In genomic region chr12:108489076-108489475, GRCm38 (mm10) we compare ENCODE assay signal across 27 mouse cellular contexts.
DNase-seq lines count a peak whose midpoint lies in the region; ATAC-seq and TF ChIP-seq lines count a peak whose summit lies in the region.
"Had no signal": no experiment of that assay in that cellular context is flagged by ENCODE, and none has a peak within 500 bp of the region (broad histone marks: within the 10 kb centered on the region; RNA-seq: fewer than 3 reads in every experiment).

No protein-coding gene starts in this region.

- H3K9me3 ChIP-seq in embryonic facial prominence, embryonic 14.5 days (ENCODE audit: control insufficient read depth, low read length) = no peaks in the 10 kb centered on the region
- H3K9me3 ChIP-seq in embryonic facial prominence, embryonic 10.5 days = no peaks in the 10 kb centered on the region
- H3K9me3 ChIP-seq in embryonic facial prominence, embryonic 15.5 days (replicated peaks) = no peaks in the 10 kb centered on the region
- H3K9me3 ChIP-seq: heart, embryonic 12.5 days; heart, embryonic 15.5 days had no signal

- H3K4me1 ChIP-seq in embryonic facial prominence, embryonic 14.5 days (ENCODE audit: control insufficient read depth, insufficient read depth, low read length) = peaks cover 12% of the 10 kb centered on the region; the same call in 1 of the 2 replicates
- peaks cover 11% of the 10 kb centered on the region for H3K4me1 ChIP-seq in embryonic facial prominence, embryonic 10.5 days
- H3K4me1 ChIP-seq in embryonic facial prominence, embryonic 15.5 days = peaks cover 17% of the 10 kb centered on the region

- no peak overlapping the region for H3ac ChIP-seq in myocyte (ENCODE audit: control insufficient read depth, insufficient read length)

- H3K4me3 ChIP-seq in embryonic facial prominence, embryonic 14.5 days (ENCODE audit: low read depth, low read length) = no peak overlapping the region
- no peak overlapping the region for H3K4me3 ChIP-seq in embryonic facial prominence, embryonic 10.5 days
- no peak overlapping the region for H3K4me3 ChIP-seq in embryonic facial prominence, embryonic 15.5 days (replicated peaks)
- H3K4me3 ChIP-seq in myocyte = no peak overlapping the region
- H3K4me3 ChIP-seq: heart, embryonic 12.5 days; heart, embryonic 15.5 days had no signal

- TF ChIP-seq POLR2A in myocyte (IDR thresholded peaks at IDR 0.05; ENCODE audit: insufficient read length, low read depth) = no peak

- 66% methylated on average over 5 of the region's 5 CpGs for WGBS in embryonic facial prominence, embryonic 14.5 days
- 88% methylated on average over 5 of the region's 5 CpGs for WGBS in embryonic facial prominence, embryonic 10.5 days
- 55% methylated on average over 5 of the region's 5 CpGs for WGBS in embryonic facial prominence, embryonic 15.5 days

- H3K27ac ChIP-seq in embryonic facial prominence, embryonic 14.5 days (replicated peaks; ENCODE audit: low read depth, low read length) = peak overlapping the region; percentile 58; the same call in 1 of the 2 replicates
- no peak overlapping the region for H3K27ac ChIP-seq in embryonic facial prominence, embryonic 10.5 days (replicated peaks)
- peak overlapping the region; percentile 65 for H3K27ac ChIP-seq in embryonic facial prominence, embryonic 15.5 days (replicated peaks)
- H3K27ac ChIP-seq: heart, embryonic 15.5 days; hindbrain, embryonic 14.5 days; hindbrain, postnatal 0 days had no signal

- ATAC-seq in embryonic facial prominence, embryonic 14.5 days (ENCODE audit: low read depth) = no peak
- no peak for ATAC-seq in embryonic facial prominence, embryonic 15.5 days (ENCODE audit: insufficient number of reproducible peaks, low FRiP score, low TSS enrichment, low read depth)
- ATAC-seq: forebrain, embryonic 14.5 days; forebrain, postnatal 0 days; hindbrain, postnatal 0 days; inflammation-experienced regulatory T-cells, adult 6 months; intestine, embryonic 16.5 days had no signal

- H3K4me2 ChIP-seq in embryonic facial prominence, embryonic 14.5 days (ENCODE audit: low read depth, low read length) = no peak overlapping the region
- no peak overlapping the region for H3K4me2 ChIP-seq in embryonic facial prominence, embryonic 15.5 days (replicated peaks)
- peak overlapping the region; percentile 43 for H3K4me2 ChIP-seq in myocyte (ENCODE audit: low read depth)
- H3K4me2 ChIP-seq: heart, embryonic 12.5 days; heart, embryonic 15.5 days; hindbrain, embryonic 14.5 days had no signal

- H3K9ac ChIP-seq in embryonic facial prominence, embryonic 14.5 days (ENCODE audit: low read depth, low read length) = no peak overlapping the region
- no peak overlapping the region for H3K9ac ChIP-seq in embryonic facial prominence, embryonic 15.5 days
- H3K9ac ChIP-seq: forebrain, postnatal 0 days; heart, embryonic 12.5 days; heart, embryonic 15.5 days; hindbrain, embryonic 14.5 days had no signal

- DNase-seq in embryonic facial prominence, embryonic 14.5 days (ENCODE audit: low spot score) = peak; percentile 69
- no peak for DNase-seq in embryonic facial prominence, embryonic 10.5 days (ENCODE audit: low spot score)
- DNase-seq in lung, postnatal 10 days = peak; percentile 48
- DNase-seq in lung, postnatal 14 days = no peak
- DNase-seq in embryo, embryonic 10 days (ENCODE audit: low spot score) = no peak
- DNase-seq in thymus, postnatal 4 days = no peak
- DNase-seq: adrenal gland, adult 2 months; adrenal gland, postnatal 14 days; cerebellum, adult 11 months; cerebellum, adult 2 months; cerebellum, adult 9-11 months; cerebellum, postnatal 25 days; embryo, embryonic 11 days; forebrain, postnatal 0 days; gastrocnemius, postnatal 25 days; heart, adult 18-20 months; heart, postnatal 10 days; heart, postnatal 36 days had no signal

- no peaks in the 10 kb centered on the region for H3K79me2 ChIP-seq in myocyte (ENCODE audit: control insufficient read depth, insufficient read depth)

- H3K36me3 ChIP-seq in embryonic facial prominence, embryonic 14.5 days (ENCODE audit: control insufficient read depth, insufficient read depth, low read length) = no peaks in the 10 kb centered on the region
- no peaks in the 10 kb centered on the region for H3K36me3 ChIP-seq in embryonic facial prominence, embryonic 10.5 days (replicated peaks)
- no peaks in the 10 kb centered on the region for H3K36me3 ChIP-seq in embryonic facial prominence, embryonic 15.5 days
- H3K36me3 ChIP-seq in myocyte (ENCODE audit: control insufficient read depth, insufficient read depth) = no peaks in the 10 kb centered on the region
- H3K36me3 ChIP-seq: heart, embryonic 12.5 days; heart, embryonic 15.5 days had no signal

- no peaks in the 10 kb centered on the region for H3K27me3 ChIP-seq in embryonic facial prominence, embryonic 14.5 days (replicated peaks; ENCODE audit: control insufficient read depth, insufficient read depth, low read length)
- H3K27me3 ChIP-seq in embryonic facial prominence, embryonic 10.5 days (replicated peaks; ENCODE audit: low read depth, poor library complexity, severe bottlenecking) = no peaks in the 10 kb centered on the region
- no peaks in the 10 kb centered on the region for H3K27me3 ChIP-seq in embryonic facial prominence, embryonic 15.5 days
- H3K27me3 ChIP-seq in myocyte (ENCODE audit: control insufficient read depth, insufficient read depth, insufficient read length) = no peaks in the 10 kb centered on the region
- H3K27me3 ChIP-seq: heart, embryonic 12.5 days; heart, embryonic 15.5 days had no signal

TF ChIP-seq in myocyte, 11 proteins besides CTCF, POLR2A, EP300 and RAD21:
- TF ChIP-seq TCF3 (IDR thresholded peaks at IDR 0.05; ENCODE audit: insufficient read length, low read depth) (no peak), REST (IDR thresholded peaks at IDR 0.05; ENCODE audit: insufficient read depth, insufficient read length) (no peak), TCF12 (IDR thresholded peaks at IDR 0.05; ENCODE audit: insufficient read depth, poor library complexity, severe bottlenecking) (no peak), CEBPB (IDR thresholded peaks at IDR 0.05; ENCODE audit: insufficient read depth, poor library complexity, severe bottlenecking) (no peak), MYOG (IDR thresholded peaks at IDR 0.05; ENCODE audit: control insufficient read depth in 1 of 3, insufficient read depth in 1 of 3, insufficient read length in 2 of 3, low read depth in 2 of 3) (no peak), SRF (IDR thresholded peaks at IDR 0.05; ENCODE audit: control insufficient read depth, insufficient read length, low read depth) (no peak), POLR2AphosphoS2 (IDR thresholded peaks at IDR 0.05; ENCODE audit: insufficient read length, low read depth) (no peak), E2F4 (IDR thresholded peaks at IDR 0.05; ENCODE audit: insufficient read depth) (no peak), USF1 (IDR thresholded peaks at IDR 0.05; ENCODE audit: low read depth) (no peak), MYOD1 (IDR thresholded peaks at IDR 0.05; ENCODE audit: control insufficient read depth in 1 of 3, insufficient read length in 2 of 3, low read depth in 2 of 3) (no peak), MAX (IDR thresholded peaks at IDR 0.05; ENCODE audit: low read depth) (no peak)

Comparison
In these comparisons a context has a peak if more than half of its experiments do, and no peak if none do; other contexts are left out.
1. DNase-seq: peak in embryonic facial prominence, embryonic 14.5 days (single experiment) and lung, postnatal 10 days (single experiment); none in embryonic facial prominence, embryonic 10.5 days (single experiment), lung, postnatal 14 days (single experiment), embryo, embryonic 10 days (single experiment) and thymus, postnatal 4 days (single experiment).